Mouse (Mus musculus) limb, embryonic 11.5 days (tissue): ENCODE data around the gene Lima1. TPM values are rescaled to one million over a fixed set of nuclear protein-coding genes. Genes with fewer than 3 reads are reported as not detected.

ENCODE experiments used
- ATAC-seq: fragments of 200-750 bp; cut with Nextera tagmentation; 2 replicates; pipeline ENCODE4 v1.8.0; 2017; ENCODE audit warnings: low read depth; ENCODE audit not compliant: insufficient number of reproducible peaks, low FRiP score, low TSS enrichment
- DNase-seq: peaks from one replicate; pipeline ENCODE4 v3.0.0-alpha.2; 2015; ENCODE audit warnings: low spot score
- H3K27ac ChIP-seq: fragments of 300-500 bp; sonication (generic); replicated peaks from 2 replicates; pipeline ENCODE4 v1.5.1; 2014; ENCODE audit warnings: low read depth, mild to moderate bottlenecking, low read length
- H3K27me3 ChIP-seq: fragments of 300-500 bp; sonication (generic); 2 replicates; pipeline ENCODE4 v1.6.1; 2014; ENCODE audit warnings: mild to moderate bottlenecking, low read length, mixed read lengths; ENCODE audit not compliant: control insufficient read depth, insufficient read depth
- H3K36me3 ChIP-seq: fragments of 300-500 bp; sonication (generic); 2 replicates; pipeline ENCODE4 v1.6.1; 2014; ENCODE audit warnings: mild to moderate bottlenecking, low read length, moderate library complexity, mixed read lengths; ENCODE audit not compliant: control insufficient read depth, insufficient read depth
- H3K4me1 ChIP-seq: fragments of 300-500 bp; sonication (generic); 2 replicates; pipeline ENCODE4 v1.6.1; 2014; ENCODE audit warnings: low read length, mixed read lengths; ENCODE audit not compliant: control insufficient read depth, insufficient read depth
- H3K4me2 ChIP-seq: fragments of 300-500 bp; sonication (generic); 2 replicates; pipeline ENCODE4 v1.6.1; 2014; ENCODE audit warnings: low read depth, mild to moderate bottlenecking, moderate library complexity; ENCODE audit not compliant: severe bottlenecking
- H3K4me3 ChIP-seq: fragments of 300-500 bp; sonication (generic); 2 replicates; pipeline ENCODE4 v1.5.1; 2014; ENCODE audit warnings: low read depth, low read length
- H3K9ac ChIP-seq: fragments of 300-500 bp; sonication (generic); 2 replicates; pipeline ENCODE4 v1.6.1; 2014; ENCODE audit warnings: mild to moderate bottlenecking, low read length
- H3K9me3 ChIP-seq: fragments of 300-500 bp; sonication (generic); 2 replicates; pipeline ENCODE4 v1.6.1; 2016; ENCODE audit warnings: low read length; ENCODE audit not compliant: control insufficient read depth
- WGBS: fragments of 180-500 bp; shearing (Covaris S2); extraction: QIAGEN DNeasy Blood & Tissue Kit; methylation state at CpG from one replicate; pipeline ENCODE4 v1.1.7; 2014; 5-methylcytosine and 5-hydroxymethylcytosine counted together
- polyA plus RNA-seq: library from polyadenylated mRNA; unstranded; fragments of >200 nt; fragmentation: Nextera tagmentation; extraction: Ambion mirVana; gene quantifications from 2 replicates; pipeline ENCODE4 v1.2.1, GENCODE M21; 2014

Lima1 gene
- polyA plus RNA-seq, 1 experiment from 2014 or later = 72.9 TPM

GRCm38 (mm10) chr15:99904841-99905240, 29.6 kb upstream of the Lima1 start:
- Histone ChIP-seq H3K4me1 (no peaks in the 10 kb centered on the region), H3K9ac (no peak overlapping the region), H3K36me3 (no peaks in the 10 kb centered on the region), H3K4me2 (no peak overlapping the region), H3K27me3 (no peaks in the 10 kb centered on the region), H3K27ac (no peak overlapping the region), H3K9me3 (no peaks in the 10 kb centered on the region), H3K4me3 (no peak overlapping the region)
- ATAC-seq (no peak), DNase-seq (no peak)
- 88% methylated on average over 9 of the region's 9 CpGs for WGBS

GRCm38 (mm10) chr15:99904333-99904732, 29.1 kb upstream of the Lima1 start:
- 15% methylated on average over 4 of the region's 4 CpGs for WGBS
- ATAC-seq = no peak
- Histone ChIP-seq H3K9me3 (no peaks in the 10 kb centered on the region), H3K27me3 (no peaks in the 10 kb centered on the region), H3K9ac (no peak overlapping the region), H3K27ac (no peak overlapping the region), H3K4me1 (no peaks in the 10 kb centered on the region), H3K4me3 (no peak overlapping the region), H3K36me3 (no peaks in the 10 kb centered on the region), H3K4me2 (no peak overlapping the region)
- DNase-seq = peak; percentile 82

GRCm38 (mm10) chr15:99903227-99903626, 28.0 kb upstream of the Lima1 start:
- no peak overlapping the region for H3K4me3 ChIP-seq
- DNase-seq = no peak
- WGBS = 73% methylated on average over 5 of the region's 5 CpGs
- no peak for ATAC-seq
- H3K9ac ChIP-seq = no peak overlapping the region
- H3K4me1 ChIP-seq = no peaks in the 10 kb centered on the region
- no peaks in the 10 kb centered on the region for H3K9me3 ChIP-seq
- no peak overlapping the region for H3K4me2 ChIP-seq
- H3K27ac ChIP-seq = no peak overlapping the region
- no peaks in the 10 kb centered on the region for H3K36me3 ChIP-seq
- no peaks in the 10 kb centered on the region for H3K27me3 ChIP-seq

- Histone ChIP-seq H3K27ac (no peak overlapping the region), H3K27me3 (no peaks in the 10 kb centered on the region), H3K4me3 (no peak overlapping the region), H3K36me3 (no peaks in the 10 kb centered on the region), H3K4me2 (no peak overlapping the region), H3K9me3 (no peaks in the 10 kb centered on the region), H3K4me1 (no peaks in the 10 kb centered on the region), H3K9ac (no peak overlapping the region)
- ATAC-seq (no peak), DNase-seq (no peak)
- 75% methylated on average over 5 of the region's 5 CpGs for WGBS
Observed at GRCm38 (mm10) chr15:99902786-99903185, 27.5 kb upstream of the Lima1 start.

- Histone ChIP-seq H3K9me3 (no peaks in the 10 kb centered on the region), H3K4me2 (no peak overlapping the region), H3K4me1 (peaks cover 4% of the 10 kb centered on the region; the same call in 1 of the 2 replicates), H3K36me3 (no peaks in the 10 kb centered on the region), H3K27me3 (no peaks in the 10 kb centered on the region), H3K4me3 (no peak overlapping the region), H3K27ac (no peak overlapping the region), H3K9ac (no peak overlapping the region)
- no peak for DNase-seq
- ATAC-seq = no peak
Observed at GRCm38 (mm10) chr15:99896621-99897020, 21.4 kb upstream of the Lima1 start.

GRCm38 (mm10) chr15:99891355-99891754, 16.1 kb upstream of the Lima1 start:
- no peaks in the 10 kb centered on the region for H3K9me3 ChIP-seq
- WGBS = 86% methylated on average over 1 of the region's 3 CpGs
- ATAC-seq (no peak), DNase-seq (no peak)
- no peak overlapping the region for H3K4me2 ChIP-seq
- no peak overlapping the region for H3K27ac ChIP-seq
- H3K36me3 ChIP-seq = no peaks in the 10 kb centered on the region
- H3K9ac ChIP-seq = no peak overlapping the region
- H3K4me3 ChIP-seq = no peak overlapping the region
- no peaks in the 10 kb centered on the region; the same call in 1 of the 2 replicates for H3K4me1 ChIP-seq
- no peaks in the 10 kb centered on the region for H3K27me3 ChIP-seq

- Histone ChIP-seq H3K4me1 (no peaks in the 10 kb centered on the region; the same call in 1 of the 2 replicates), H3K4me3 (no peak overlapping the region), H3K9me3 (no peaks in the 10 kb centered on the region), H3K27ac (no peak overlapping the region), H3K36me3 (no peaks in the 10 kb centered on the region), H3K27me3 (no peaks in the 10 kb centered on the region), H3K9ac (no peak overlapping the region), H3K4me2 (no peak overlapping the region; the same call in 1 of the 2 replicates)
- no peak for DNase-seq
- ATAC-seq = no peak
- 53% methylated on average over 19 of the region's 19 CpGs for WGBS
Observed at GRCm38 (mm10) chr15:99890412-99891236, 15.4 kb upstream of the Lima1 start.

- Histone ChIP-seq H3K36me3 (no peaks in the 10 kb centered on the region), H3K4me2 (no peak overlapping the region), H3K9me3 (no peaks in the 10 kb centered on the region), H3K9ac (no peak overlapping the region), H3K27me3 (no peaks in the 10 kb centered on the region), H3K4me1 (no peaks in the 10 kb centered on the region; the same call in 1 of the 2 replicates), H3K4me3 (no peak overlapping the region), H3K27ac (no peak overlapping the region)
- DNase-seq (no peak), ATAC-seq (no peak)
- WGBS = 59% methylated on average over 8 of the region's 8 CpGs
Observed at GRCm38 (mm10) chr15:99889275-99889874, 14.1 kb upstream of the Lima1 start.
